Mouse (Mus musculus) midbrain, postnatal 0 days (tissue): Measurements from ENCODE around the gene Man1c1. TPM values are rescaled to one million over a fixed set of nuclear protein-coding genes. Genes with fewer than 3 reads are reported as not detected.

ENCODE experiments used
- ATAC-seq: fragments of 200-750 bp; cut with Nextera tagmentation; 2 replicates; pipeline ENCODE4 v1.8.0; 2017; ENCODE audit warnings: moderate number of reproducible peaks, mild to moderate bottlenecking, moderate TSS enrichment, moderate library complexity; ENCODE audit not compliant: low FRiP score
- DNase-seq: peaks from one replicate; pipeline ENCODE4 v3.0.0-alpha.2; 2015; ENCODE audit warnings: low spot score
- H3K27ac ChIP-seq: fragments of 300-500 bp; sonication (generic); 2 replicates; pipeline ENCODE4 v1.5.1; 2014; ENCODE audit warnings: low read depth, mild to moderate bottlenecking, low read length, mixed read lengths
- H3K27me3 ChIP-seq: fragments of 300-500 bp; sonication (generic); 2 replicates; pipeline ENCODE4 v1.6.1; 2014; ENCODE audit warnings: low read length, control low read depth, mixed read lengths; ENCODE audit not compliant: insufficient read depth
- H3K36me3 ChIP-seq: fragments of 300-500 bp; sonication (generic); 2 replicates; pipeline ENCODE4 v1.6.1; 2014; ENCODE audit warnings: low read length, control low read depth, mixed read lengths; ENCODE audit not compliant: insufficient read depth
- H3K4me1 ChIP-seq: fragments of 300-500 bp; sonication (generic); 2 replicates; pipeline ENCODE4 v1.6.1; 2014; ENCODE audit warnings: mild to moderate bottlenecking, control low read depth, antibody characterized with exemption, low read length, mixed read lengths; ENCODE audit not compliant: insufficient read depth
- H3K4me2 ChIP-seq: fragments of 300-500 bp; sonication (generic); 2 replicates; pipeline ENCODE4 v1.6.1; 2014; ENCODE audit warnings: low read depth, mild to moderate bottlenecking, low read length, mixed read lengths; ENCODE audit not compliant: poor library complexity, severe bottlenecking
- H3K4me3 ChIP-seq: fragments of 300-500 bp; sonication (generic); 2 replicates; pipeline ENCODE4 v1.5.1; 2014; ENCODE audit warnings: low read depth, mild to moderate bottlenecking, low read length, moderate library complexity
- H3K9ac ChIP-seq: fragments of 300-500 bp; sonication (generic); replicated peaks from 2 replicates; pipeline ENCODE4 v1.6.1; 2014; ENCODE audit warnings: mild to moderate bottlenecking, low read length, moderate library complexity, mixed read lengths; ENCODE audit not compliant: poor library complexity, severe bottlenecking
- H3K9me3 ChIP-seq: fragments of 300-500 bp; sonication (generic); 2 replicates; pipeline ENCODE4 v1.6.1; 2016; ENCODE audit warnings: low read length, control low read depth
- CTCF ChIP-seq: IDR thresholded peaks from 2 replicates; pipeline ENCODE4 v1.5.1; 2016; ENCODE audit warnings: antibody characterized with exemption, mild to moderate bottlenecking
- WGBS: fragments of 180-500 bp; shearing (Covaris S2); extraction: QIAGEN DNeasy Blood & Tissue Kit; methylation state at CpG from one replicate; pipeline ENCODE4 v1.1.7; 2014; 5-methylcytosine and 5-hydroxymethylcytosine counted together
- polyA plus RNA-seq: library from polyadenylated mRNA; unstranded; fragments of >200 nt; fragmentation: Nextera tagmentation; extraction: Ambion mirVana; gene quantifications from 2 replicates; pipeline ENCODE4 v1.2.1, GENCODE M21; 2015
- total RNA-seq: library from RNA; depleted of rRNA; stranded (reverse); fragments of >200 nt; gene quantifications from 2 replicates; pipeline ENCODE4 v1.2.3, GENCODE M21; 2014

The Man1c1 gene
- total and polyA plus RNA-seq, 2 experiments from 2014 or later: 3.4 to 28.7 TPM

DNA sequence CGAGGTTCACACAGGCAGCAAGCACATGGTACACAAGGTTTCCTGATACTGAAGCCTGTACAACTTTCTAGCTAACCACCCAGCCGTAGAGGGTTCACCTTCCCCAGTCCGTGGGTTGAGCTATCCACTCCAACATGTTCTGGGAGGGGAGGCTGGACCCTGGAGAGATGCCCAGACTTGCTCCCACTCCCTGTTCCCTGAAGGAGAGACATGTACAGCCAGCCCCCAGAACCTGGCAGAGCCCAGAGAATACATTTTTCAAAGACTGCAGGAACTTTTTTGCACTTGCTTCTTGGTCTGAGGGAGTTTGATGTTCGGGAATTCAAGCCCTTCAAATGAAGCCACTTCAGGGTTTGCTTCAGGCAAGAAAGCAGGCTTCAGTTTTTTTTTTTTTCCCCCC is 77.7 kb downstream of the Man1c1 start:
- Histone ChIP-seq H3K9ac (no peak overlapping the region), H3K4me1 (peaks cover 5% of the 10 kb centered on the region; the same call in 1 of the 2 replicates), H3K36me3 (no peaks in the 10 kb centered on the region), H3K4me3 (no peak overlapping the region), H3K9me3 (no peaks in the 10 kb centered on the region), H3K27ac (no peak overlapping the region), H3K4me2 (no peak overlapping the region), H3K27me3 (no peaks in the 10 kb centered on the region)
- no peak for ATAC-seq
- DNase-seq: no peak
- no peak for TF ChIP-seq CTCF
- WGBS: 79% methylated on average over 4 of the region's 4 CpGs

DNA sequence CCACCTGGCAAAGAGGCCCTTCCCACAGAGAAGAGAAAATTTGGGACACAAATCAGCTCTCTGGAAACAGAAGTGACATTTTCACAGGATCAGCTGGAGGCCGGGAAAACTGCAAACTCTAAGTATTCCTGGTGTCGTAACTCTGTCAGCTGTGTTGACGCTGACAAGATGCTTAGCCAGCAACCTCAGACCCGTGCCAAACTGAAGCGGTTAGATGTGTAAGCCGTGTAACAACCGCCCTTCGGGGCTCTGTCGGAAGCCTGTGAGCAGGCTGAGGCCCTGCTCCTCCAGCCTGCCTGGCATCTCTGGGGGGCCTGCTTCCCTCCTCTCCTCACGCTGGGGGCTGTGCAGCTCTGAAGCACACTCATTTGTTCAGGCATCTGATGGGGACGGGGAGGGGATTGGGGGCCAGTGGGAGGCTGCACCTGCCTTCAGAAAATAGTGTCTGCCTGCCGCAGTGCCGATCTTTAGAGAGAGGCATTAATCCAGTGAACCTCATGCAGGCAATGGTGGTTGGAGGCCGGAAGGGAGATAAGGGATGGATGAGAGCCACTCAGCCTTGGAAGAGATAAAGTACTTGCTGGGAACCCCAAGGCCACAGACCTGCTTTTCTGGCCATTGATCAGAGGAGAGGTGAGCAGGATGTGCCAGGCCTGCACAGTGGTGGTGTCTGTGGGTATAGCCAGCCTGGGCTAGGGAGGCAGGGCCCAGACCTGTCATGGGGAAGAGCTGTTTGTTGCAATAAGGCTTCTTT is 79.8 kb downstream of the Man1c1 start:
- peak overlapping the region; percentile 38 for H3K27ac ChIP-seq
- no peak overlapping the region for H3K9ac ChIP-seq
- H3K4me3 ChIP-seq: no peak overlapping the region
- no peaks in the 10 kb centered on the region for H3K36me3 ChIP-seq
- H3K4me1 ChIP-seq: 0 out of 2 replicates have a peak, but pooled peaks cover 3% of the 10 kb centered on the region
- ATAC-seq (0 out of 2 replicates have a peak, but pooled peaks have one; percentile 38), DNase-seq (peak; percentile 75)
- no peak for TF ChIP-seq CTCF
- H3K9me3 ChIP-seq: no peaks in the 10 kb centered on the region
- H3K27me3 ChIP-seq: no peaks in the 10 kb centered on the region
- 28% methylated on average over 14 of the region's 14 CpGs for WGBS
- H3K4me2 ChIP-seq: no peak overlapping the region

GRCm38 (mm10) chr4:134621695-134622094 is 82.4 kb downstream of the Man1c1 start:
- Histone ChIP-seq H3K9me3 (no peaks in the 10 kb centered on the region), H3K4me1 (no peaks in the 10 kb centered on the region), H3K4me3 (no peak overlapping the region), H3K36me3 (no peaks in the 10 kb centered on the region), H3K4me2 (no peak overlapping the region), H3K9ac (no peak overlapping the region), H3K27me3 (no peaks in the 10 kb centered on the region), H3K27ac (no peak overlapping the region)
- WGBS: 82% methylated on average over 9 of the region's 9 CpGs
- TF ChIP-seq CTCF: no peak
- no peak for ATAC-seq
- no peak for DNase-seq

DNA sequence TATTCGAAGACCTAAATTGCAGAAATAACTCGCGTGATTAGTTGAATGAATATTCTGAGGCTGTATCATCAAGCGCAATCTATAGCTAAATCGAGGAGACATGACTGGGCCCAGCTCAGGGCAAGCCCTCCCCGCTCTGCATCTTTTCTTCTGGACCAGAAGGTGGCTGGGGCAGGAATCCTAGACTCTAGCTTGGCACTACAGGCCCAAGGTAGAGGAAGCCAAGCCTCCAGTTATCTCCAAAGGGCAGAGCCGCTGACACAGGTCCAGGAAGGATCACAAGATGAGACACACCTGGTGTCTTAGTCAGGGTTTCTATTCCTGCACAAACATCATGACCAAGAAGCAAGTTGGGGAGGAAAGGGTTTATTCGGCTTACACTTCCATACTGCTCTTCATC is 83.8 kb downstream of the Man1c1 start:
- Histone ChIP-seq H3K36me3 (no peaks in the 10 kb centered on the region), H3K4me2 (no peak overlapping the region), H3K4me1 (no peaks in the 10 kb centered on the region), H3K4me3 (no peak overlapping the region), H3K27ac (no peak overlapping the region), H3K9me3 (no peaks in the 10 kb centered on the region), H3K9ac (no peak overlapping the region), H3K27me3 (no peaks in the 10 kb centered on the region)
- no peak for ATAC-seq
- TF ChIP-seq CTCF: no peak
- DNase-seq: no peak
- WGBS: 74% methylated on average over 8 of the region's 8 CpGs

- Histone ChIP-seq H3K27me3 (no peaks in the 10 kb centered on the region), H3K36me3 (no peaks in the 10 kb centered on the region), H3K4me3 (no peak overlapping the region), H3K4me1 (peaks cover 3% of the 10 kb centered on the region; the same call in 1 of the 2 replicates), H3K9ac (peak overlapping the region; percentile 24; the same call in 1 of the 2 replicates), H3K4me2 (no peak overlapping the region), H3K9me3 (no peaks in the 10 kb centered on the region), H3K27ac (no peak overlapping the region)
- no peak for ATAC-seq
- no peak for DNase-seq
- no peak for TF ChIP-seq CTCF
- WGBS: 45% methylated on average over 10 of the region's 10 CpGs
Observed at GRCm38 (mm10) chr4:134619489-134619870, 84.6 kb downstream of the Man1c1 start.

- H3K4me1 ChIP-seq: peaks cover 6% of the 10 kb centered on the region; the same call in 1 of the 2 replicates
- no peaks in the 10 kb centered on the region for H3K9me3 ChIP-seq
- ATAC-seq: no peak
- DNase-seq: no peak
- H3K27ac ChIP-seq: no peak overlapping the region
- no peak overlapping the region for H3K9ac ChIP-seq
- H3K27me3 ChIP-seq: no peaks in the 10 kb centered on the region
- H3K4me3 ChIP-seq: no peak overlapping the region
- H3K4me2 ChIP-seq: no peak overlapping the region
- H3K36me3 ChIP-seq: no peaks in the 10 kb centered on the region
- 70% methylated on average over 13 of the region's 13 CpGs for WGBS
- no peak for TF ChIP-seq CTCF
Observed at GRCm38 (mm10) chr4:134618810-134619488, 85.1 kb downstream of the Man1c1 start.
